Mouse (Mus musculus): ENCODE measurements at regions not wholly inside any gene's neighbourhood (a gene's known extent, or its start where the extent isn't known, plus 50 kb on each side); places are given as distances from the start of the nearest gene placed in this dataset.
A peak's percentile ranks its signal among the peaks of the same experiment; 100 is the strongest.

DNA sequence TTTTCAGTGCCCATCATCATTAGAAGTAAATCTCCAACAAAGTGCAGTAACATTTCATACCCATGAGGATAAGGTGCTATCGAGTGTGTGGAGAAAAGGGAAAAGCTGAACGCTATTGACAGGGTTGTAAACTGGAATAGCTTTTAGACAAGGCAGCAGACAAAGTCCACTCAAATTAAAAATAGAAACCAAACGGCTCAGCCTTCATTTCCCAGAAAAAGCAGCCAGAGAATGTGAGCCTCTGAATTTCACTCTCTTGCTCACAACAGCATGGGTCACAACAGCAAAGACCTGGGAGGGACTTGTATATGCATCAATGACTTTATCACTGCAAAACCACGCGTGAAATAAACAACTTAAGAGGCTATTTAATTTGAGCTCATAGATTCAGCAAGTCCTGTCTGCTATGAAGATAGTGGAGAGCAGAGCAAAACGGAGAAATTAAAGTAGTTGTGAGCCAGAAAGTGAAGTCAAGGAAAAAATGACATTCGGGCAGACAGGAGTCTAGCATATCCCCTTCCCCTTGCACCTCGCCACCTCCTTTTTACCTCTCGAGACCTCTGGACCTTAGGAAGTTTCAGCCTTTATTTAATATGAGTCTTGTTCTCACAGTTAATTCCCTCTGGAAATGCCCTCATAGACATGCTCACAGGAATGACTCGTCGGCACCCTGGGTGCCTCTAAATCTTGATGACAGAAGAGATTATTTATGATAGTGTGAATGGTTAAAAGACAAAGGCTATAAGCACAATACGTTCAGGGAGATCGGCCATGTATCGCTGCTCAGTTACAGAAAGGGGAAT lies 261.9 kb downstream of the Gm4340 start:
- no peak for ATAC-seq (ENCODE audit: insufficient read depth, low FRiP score)
- Histone ChIP-seq H3K4me2 (ENCODE audit: low read depth, low read length) (0 out of 2 replicates have a peak overlapping the region, but pooled peaks have one; percentile 4), H3K27ac (ENCODE audit: low read length) (no peak overlapping the region), H3K27me3 (ENCODE audit: control insufficient read depth, insufficient read depth, low read length) (no peaks in the 10 kb centered on the region), H3K9ac (ENCODE audit: low read length) (no peak overlapping the region), H3K4me1 (ENCODE audit: control insufficient read depth, insufficient read depth, low read length) (no peaks in the 10 kb centered on the region), H3K9me3 (replicated peaks; ENCODE audit: control insufficient read depth, low read length) (no peaks in the 10 kb centered on the region), H3K36me3 (ENCODE audit: control insufficient read depth, insufficient read depth, low read length) (no peaks in the 10 kb centered on the region), H3K4me3 (replicated peaks; ENCODE audit: low read length) (no peak overlapping the region)
- 58% methylated on average over 14 of the region's 14 CpGs for WGBS

DNA sequence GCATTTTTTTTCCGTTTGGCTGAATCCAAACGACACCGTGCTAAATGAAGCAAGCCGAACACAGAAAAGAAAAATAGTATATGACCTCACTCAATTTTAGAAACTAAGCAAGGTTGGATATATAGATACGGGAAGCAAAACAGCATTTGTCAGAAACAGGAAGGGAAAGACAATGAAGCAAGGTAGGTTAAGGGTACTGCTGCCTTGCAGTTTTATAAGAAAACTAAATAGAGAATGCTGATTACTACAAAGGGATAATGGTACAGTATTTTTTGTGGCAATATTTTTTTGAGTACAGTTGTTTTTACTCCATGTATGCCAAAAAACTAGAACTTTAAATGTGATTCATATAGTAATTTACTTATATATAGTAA lies 262.5 kb downstream of the Gm4340 start:
- WGBS = 71% methylated on average over 5 of the region's 5 CpGs
- H3K4me2 ChIP-seq (ENCODE audit: low read depth, low read length) = 0 out of 2 replicates have a peak overlapping the region, but pooled peaks have one; percentile 4
- no peak for ATAC-seq (ENCODE audit: insufficient read depth, low FRiP score)
- H3K4me3 ChIP-seq (replicated peaks; ENCODE audit: low read length) = no peak overlapping the region
- no peaks in the 10 kb centered on the region for H3K9me3 ChIP-seq (replicated peaks; ENCODE audit: control insufficient read depth, low read length)
- no peaks in the 10 kb centered on the region for H3K4me1 ChIP-seq (ENCODE audit: control insufficient read depth, insufficient read depth, low read length)
- no peak overlapping the region for H3K27ac ChIP-seq (ENCODE audit: low read length)
- H3K9ac ChIP-seq (ENCODE audit: low read length) = no peak overlapping the region
- H3K27me3 ChIP-seq (ENCODE audit: control insufficient read depth, insufficient read depth, low read length) = no peaks in the 10 kb centered on the region
- H3K36me3 ChIP-seq (ENCODE audit: control insufficient read depth, insufficient read depth, low read length) = no peaks in the 10 kb centered on the region

DNA sequence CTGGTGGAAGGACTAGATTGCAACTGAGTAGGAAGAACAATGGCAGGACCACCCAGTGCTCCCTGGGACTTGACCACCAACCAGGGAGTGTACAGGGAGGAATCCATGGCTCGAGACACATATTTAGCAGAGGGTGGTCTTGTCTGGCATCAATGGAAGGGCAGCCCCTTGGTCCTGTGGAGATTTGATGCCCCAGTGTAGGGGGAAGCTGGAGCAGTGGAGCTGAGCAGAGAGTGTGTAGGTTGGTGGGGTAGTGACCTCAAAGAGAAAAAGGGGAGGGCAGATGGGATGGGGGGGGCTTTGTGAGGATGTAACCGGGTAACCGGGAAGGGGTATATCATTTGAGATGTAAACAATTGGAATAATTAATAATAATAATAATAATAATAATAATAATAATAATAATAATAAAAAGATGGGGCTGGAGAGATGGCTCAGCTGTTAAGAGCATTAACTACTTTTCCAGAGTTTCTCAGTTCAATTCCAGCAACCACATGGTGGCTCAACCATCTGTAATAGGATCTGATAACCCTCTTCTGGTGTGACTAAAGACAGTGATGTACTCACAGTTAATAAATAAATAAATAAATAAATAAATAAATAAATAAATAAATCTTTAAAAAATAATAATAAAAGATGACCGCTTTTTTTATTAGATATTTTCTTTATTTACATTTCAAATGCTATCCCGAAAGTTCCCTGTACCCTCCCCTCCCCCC lies 292.5 kb downstream of the Gm4340 start:
- no peak overlapping the region for H3K27ac ChIP-seq (ENCODE audit: low read length)
- no peak for ATAC-seq (ENCODE audit: insufficient read depth, low FRiP score)
- H3K36me3 ChIP-seq (ENCODE audit: control insufficient read depth, insufficient read depth, low read length) = no peaks in the 10 kb centered on the region
- no peaks in the 10 kb centered on the region for H3K27me3 ChIP-seq (ENCODE audit: control insufficient read depth, insufficient read depth, low read length)
- H3K9ac ChIP-seq (ENCODE audit: low read length) = no peak overlapping the region
- H3K4me1 ChIP-seq (ENCODE audit: control insufficient read depth, insufficient read depth, low read length) = no peaks in the 10 kb centered on the region
- no peaks in the 10 kb centered on the region for H3K9me3 ChIP-seq (replicated peaks; ENCODE audit: control insufficient read depth, low read length)
- WGBS = 87% methylated on average over 5 of the region's 5 CpGs
- no peak overlapping the region for H3K4me3 ChIP-seq (replicated peaks; ENCODE audit: low read length)
- H3K4me2 ChIP-seq (ENCODE audit: low read depth, low read length) = no peak overlapping the region

DNA sequence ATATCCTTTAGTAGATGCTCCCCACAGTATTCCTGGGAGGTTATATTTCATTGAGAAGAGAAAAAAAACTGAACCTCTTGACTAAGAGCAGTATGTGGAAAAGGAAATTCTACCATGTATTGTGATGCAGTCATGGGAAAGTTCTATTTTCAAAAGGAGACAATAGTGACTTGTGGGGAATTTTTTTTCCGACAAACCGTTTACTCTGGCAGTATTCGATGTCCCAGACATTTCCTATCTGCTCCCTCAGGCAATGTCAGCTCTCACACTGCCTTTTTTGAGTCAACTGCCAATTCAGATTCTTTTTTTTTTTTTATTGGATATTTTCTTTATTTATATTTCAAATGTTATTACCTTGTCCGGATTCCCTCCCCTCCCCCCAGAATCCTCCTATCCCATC lies 295.5 kb downstream of the Gm4340 start:
- H3K9me3 ChIP-seq (replicated peaks; ENCODE audit: control insufficient read depth, low read length) = no peaks in the 10 kb centered on the region
- no peak overlapping the region for H3K27ac ChIP-seq (ENCODE audit: low read length)
- no peak overlapping the region for H3K4me3 ChIP-seq (replicated peaks; ENCODE audit: low read length)
- H3K27me3 ChIP-seq (ENCODE audit: control insufficient read depth, insufficient read depth, low read length) = no peaks in the 10 kb centered on the region
- no peak overlapping the region for H3K9ac ChIP-seq (ENCODE audit: low read length)
- H3K36me3 ChIP-seq (ENCODE audit: control insufficient read depth, insufficient read depth, low read length) = no peaks in the 10 kb centered on the region
- 73% methylated on average over 4 of the region's 4 CpGs for WGBS
- H3K4me1 ChIP-seq (ENCODE audit: control insufficient read depth, insufficient read depth, low read length) = no peaks in the 10 kb centered on the region
- H3K4me2 ChIP-seq (ENCODE audit: low read depth, low read length) = no peak overlapping the region
- no peak for ATAC-seq (ENCODE audit: insufficient read depth, low FRiP score)

DNA sequence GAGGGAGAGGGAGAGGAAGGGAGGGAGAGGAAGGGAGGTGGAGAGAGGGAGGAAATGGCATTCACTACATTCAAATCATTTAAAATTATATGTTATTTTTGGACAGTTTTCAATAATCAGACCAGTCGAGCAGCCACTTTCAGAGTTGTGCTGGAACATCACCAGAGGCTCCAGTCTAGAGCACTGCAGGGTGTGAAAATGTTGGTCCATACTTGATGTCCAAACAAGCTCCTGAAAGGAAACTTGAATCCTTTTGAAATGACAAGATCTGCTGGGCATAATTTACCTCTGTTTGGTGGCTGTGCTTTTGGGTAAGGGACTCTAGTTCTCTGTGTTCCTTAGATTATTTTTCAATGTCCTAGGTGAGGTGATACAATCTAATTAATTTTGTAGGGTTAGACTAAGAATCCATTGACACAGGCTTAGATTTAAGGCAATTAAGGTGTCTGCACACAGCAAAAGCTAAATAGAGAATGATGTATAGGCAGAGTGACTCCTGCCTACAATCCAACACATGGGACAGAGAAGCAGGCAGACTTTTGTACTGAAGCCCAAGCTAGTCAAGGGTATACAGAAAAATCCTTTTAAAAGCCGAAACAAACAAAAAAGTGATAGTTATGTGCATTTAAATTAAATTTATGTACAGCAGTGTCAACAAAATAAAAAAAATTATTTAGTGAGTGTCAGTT lies 297.2 kb downstream of the Gm4340 start:
- no peak for ATAC-seq (ENCODE audit: insufficient read depth, low FRiP score)
- no peaks in the 10 kb centered on the region for H3K4me1 ChIP-seq (ENCODE audit: control insufficient read depth, insufficient read depth, low read length)
- WGBS = 55% methylated on average over 2 of the region's 2 CpGs
- no peak overlapping the region for H3K9ac ChIP-seq (ENCODE audit: low read length)
- no peak overlapping the region for H3K27ac ChIP-seq (ENCODE audit: low read length)
- H3K27me3 ChIP-seq (ENCODE audit: control insufficient read depth, insufficient read depth, low read length) = no peaks in the 10 kb centered on the region
- H3K36me3 ChIP-seq (ENCODE audit: control insufficient read depth, insufficient read depth, low read length) = no peaks in the 10 kb centered on the region
- H3K9me3 ChIP-seq (replicated peaks; ENCODE audit: control insufficient read depth, low read length) = no peaks in the 10 kb centered on the region
- H3K4me2 ChIP-seq (ENCODE audit: low read depth, low read length) = no peak overlapping the region
- H3K4me3 ChIP-seq (replicated peaks; ENCODE audit: low read length) = no peak overlapping the region

All from stomach, embryonic 16.5 days (tissue).